Mouse (Mus musculus): Measurements from ENCODE around the gene Rfc2. TPM values are rescaled to one million over a fixed set of nuclear protein-coding genes. Genes with fewer than 3 reads are reported as not detected.

The Rfc2 gene
- polyA plus RNA-seq, 1 experiment from 2014 or later: 298 TPM

DNA sequence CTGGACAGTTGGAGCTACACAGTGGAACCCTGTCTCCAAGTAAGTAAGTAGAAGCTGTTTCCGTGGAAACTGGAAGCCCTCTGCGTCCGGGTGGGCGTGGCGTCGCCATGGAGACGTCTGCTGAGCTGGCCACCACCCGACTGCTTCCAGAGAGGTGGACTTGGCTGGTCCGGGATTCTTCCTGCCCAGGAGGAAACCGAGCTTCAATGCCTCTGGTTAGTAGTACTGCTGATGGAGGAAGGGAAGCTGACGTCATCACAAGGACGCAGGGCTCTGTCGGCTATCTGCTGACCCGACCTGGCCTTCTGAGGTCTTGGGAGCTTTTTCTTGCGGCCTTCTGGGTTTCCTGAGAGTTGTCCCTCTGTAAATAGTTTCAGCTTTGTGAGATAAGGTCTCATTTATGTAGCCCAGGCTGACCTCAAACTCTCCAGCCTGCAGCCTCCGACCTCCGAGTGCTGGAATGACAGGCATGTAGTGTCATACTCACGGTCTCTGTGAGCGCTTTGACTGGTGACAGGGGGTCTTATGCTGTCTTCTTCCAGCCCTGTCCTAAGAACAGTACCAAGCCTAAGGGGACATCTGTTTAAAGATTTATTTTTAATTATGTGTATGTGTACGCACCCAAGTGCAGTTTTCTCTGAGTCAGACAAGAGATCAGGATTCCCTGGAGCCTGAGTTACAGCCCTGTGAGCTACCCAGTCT is 25.6 kb upstream of the Rfc2 start:
- 9% methylated on average over 20 of the region's 20 CpGs for WGBS
- DNase-seq (ENCODE audit: low spot score) (peak; percentile 84), ATAC-seq (replicated peaks; ENCODE audit: low FRiP score, low TSS enrichment, low read depth) (0 out of 2 replicates have a peak, but pooled peaks have one; percentile 6)
- peak overlapping the region; percentile 30; the same call in 1 of the 2 replicates for H3K4me2 ChIP-seq (ENCODE audit: low read length)
- no peak overlapping the region for H3K4me3 ChIP-seq (ENCODE audit: low read depth, low read length)
- H3K4me1 ChIP-seq (replicated peaks; ENCODE audit: control insufficient read depth, insufficient read depth, low read length): peaks cover 23% of the 10 kb centered on the region
- no peaks in the 10 kb centered on the region for H3K9me3 ChIP-seq (ENCODE audit: control insufficient read depth, low read length)
- no peak overlapping the region for H3K9ac ChIP-seq (ENCODE audit: low read length)
- no peaks in the 10 kb centered on the region for H3K36me3 ChIP-seq (ENCODE audit: control insufficient read depth, insufficient read depth, low read length)
- no peaks in the 10 kb centered on the region for H3K27me3 ChIP-seq (replicated peaks; ENCODE audit: control insufficient read depth, insufficient read depth, low read length)
- H3K27ac ChIP-seq (ENCODE audit: low read depth): peak overlapping the region; percentile 57; the same call in 1 of the 2 replicates

DNA sequence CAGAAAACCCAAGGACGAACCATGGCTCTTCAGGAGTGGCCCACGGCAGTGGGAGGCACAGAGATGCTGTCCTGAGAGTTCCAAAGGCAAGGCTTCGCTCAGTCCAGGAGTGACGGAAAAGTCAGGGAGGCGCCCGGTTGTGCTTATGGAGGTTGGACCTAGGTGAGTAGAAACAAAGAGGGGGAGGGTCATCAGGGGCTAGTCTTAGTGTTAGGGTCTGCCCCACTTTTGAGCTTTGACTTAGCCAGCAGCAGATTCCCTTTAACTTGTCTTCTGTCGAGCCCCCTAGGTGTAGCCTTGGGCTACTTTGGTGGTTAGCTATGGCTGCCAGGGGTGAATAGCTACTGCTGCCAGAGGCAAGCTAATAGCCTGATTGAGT is 21.1 kb upstream of the Rfc2 start, which contains the start of gene Syna:
Syna (minus strand) TSS at position 101 of the 379 bp plus-strand sequence.
- H3K36me3 ChIP-seq (ENCODE audit: control insufficient read depth, insufficient read depth, low read length): no peaks in the 10 kb centered on the region
- H3K9ac ChIP-seq (ENCODE audit: low read length): no peak within 1 kb of the TSS
- H3K4me1 ChIP-seq (replicated peaks; ENCODE audit: control insufficient read depth, insufficient read depth, low read length): peaks cover 6% of the 10 kb centered on the region
- ATAC-seq (replicated peaks; ENCODE audit: low FRiP score, low TSS enrichment, low read depth) (no peak), DNase-seq (ENCODE audit: low spot score) (no peak)
- no peak within 1 kb of the TSS for H3K4me3 ChIP-seq (ENCODE audit: low read depth, low read length)
- 90% methylated on average over 7 of the region's 7 CpGs for WGBS
- no peaks in the 10 kb centered on the region for H3K27me3 ChIP-seq (replicated peaks; ENCODE audit: control insufficient read depth, insufficient read depth, low read length)
- H3K27ac ChIP-seq (ENCODE audit: low read depth): no peak within 1 kb of the TSS
- H3K4me2 ChIP-seq (ENCODE audit: low read length): no peak within 1 kb of the TSS
- H3K9me3 ChIP-seq (ENCODE audit: control insufficient read depth, low read length): no peaks in the 10 kb centered on the region

DNA sequence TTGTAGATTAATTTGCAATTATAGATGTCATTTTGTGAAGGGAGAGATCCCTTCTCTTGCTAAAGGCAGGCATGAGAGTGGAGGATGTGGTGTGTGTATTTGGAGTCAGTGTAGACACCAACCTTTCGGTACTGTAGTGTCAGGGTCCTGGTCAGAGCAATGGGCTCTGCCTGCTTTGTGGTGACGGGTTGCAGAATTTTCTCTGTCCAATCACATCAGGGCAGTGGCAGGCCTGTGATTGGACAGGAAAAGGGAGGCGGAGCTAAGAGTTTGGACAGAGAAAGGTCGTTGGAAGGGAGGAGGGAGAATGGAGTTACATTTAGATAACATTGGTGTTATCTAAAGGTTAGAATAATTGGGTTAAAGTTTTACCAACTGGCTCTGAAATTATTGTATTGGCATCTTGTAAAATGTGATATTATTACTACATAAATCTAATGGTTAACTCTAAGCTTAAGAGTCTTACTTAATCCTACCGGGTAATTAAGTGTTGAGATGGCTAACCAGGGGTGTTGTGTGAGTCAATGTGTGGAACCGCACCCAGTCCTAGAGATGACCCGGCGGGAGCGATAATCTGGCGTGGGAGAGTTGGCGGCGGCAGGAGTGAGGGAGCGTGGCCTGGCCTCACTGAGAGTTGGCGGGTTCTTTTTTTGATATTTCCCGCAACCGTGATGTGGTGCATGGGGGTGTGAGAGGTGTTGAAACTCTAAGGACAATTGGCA is 20.6 kb upstream of the Rfc2 start:
- Histone ChIP-seq H3K4me2 (ENCODE audit: low read length) (no peak overlapping the region), H3K27me3 (replicated peaks; ENCODE audit: control insufficient read depth, insufficient read depth, low read length) (no peaks in the 10 kb centered on the region), H3K36me3 (ENCODE audit: control insufficient read depth, insufficient read depth, low read length) (no peaks in the 10 kb centered on the region), H3K4me3 (ENCODE audit: low read depth, low read length) (no peak overlapping the region), H3K9ac (ENCODE audit: low read length) (no peak overlapping the region), H3K27ac (ENCODE audit: low read depth) (no peak overlapping the region), H3K9me3 (ENCODE audit: control insufficient read depth, low read length) (no peaks in the 10 kb centered on the region), H3K4me1 (replicated peaks; ENCODE audit: control insufficient read depth, insufficient read depth, low read length) (peaks cover under 1% of the 10 kb centered on the region; the same call in 1 of the 2 replicates)
- 76% methylated on average over 16 of the region's 16 CpGs for WGBS
- no peak for DNase-seq (ENCODE audit: low spot score)
- no peak for ATAC-seq (replicated peaks; ENCODE audit: low FRiP score, low TSS enrichment, low read depth)

DNA sequence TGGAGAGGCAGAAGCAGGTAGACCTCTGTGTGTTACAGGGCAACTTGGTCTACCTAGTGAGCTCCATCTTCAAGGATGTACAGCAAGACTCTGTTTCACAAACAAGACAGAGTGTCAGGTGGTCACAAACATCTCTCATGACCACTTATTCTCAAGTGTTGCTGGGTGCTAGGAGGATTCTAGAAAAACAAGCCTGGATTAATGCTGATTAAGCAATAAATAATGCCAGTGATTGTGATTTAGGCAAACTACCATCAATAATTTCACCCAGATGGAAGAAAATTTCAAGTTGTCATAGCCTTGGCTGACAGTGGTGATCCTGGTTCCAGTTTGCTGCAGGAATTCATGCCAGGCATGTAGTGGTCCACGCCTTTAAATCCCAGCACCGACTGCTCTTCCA is 16.9 kb upstream of the Rfc2 start:
- no peak overlapping the region for H3K9ac ChIP-seq (ENCODE audit: low read length)
- H3K36me3 ChIP-seq (ENCODE audit: control insufficient read depth, insufficient read depth, low read length): no peaks in the 10 kb centered on the region
- no peak overlapping the region for H3K27ac ChIP-seq (ENCODE audit: low read depth)
- no peaks in the 10 kb centered on the region for H3K9me3 ChIP-seq (ENCODE audit: control insufficient read depth, low read length)
- ATAC-seq (replicated peaks; ENCODE audit: low FRiP score, low TSS enrichment, low read depth) (no peak), DNase-seq (ENCODE audit: low spot score) (no peak)
- 100% methylated on average over 2 of the region's 2 CpGs for WGBS
- no peaks in the 10 kb centered on the region for H3K27me3 ChIP-seq (replicated peaks; ENCODE audit: control insufficient read depth, insufficient read depth, low read length)
- H3K4me2 ChIP-seq (ENCODE audit: low read length): no peak overlapping the region
- peaks cover 8% of the 10 kb centered on the region; the same call in 1 of the 2 replicates for H3K4me1 ChIP-seq (replicated peaks; ENCODE audit: control insufficient read depth, insufficient read depth, low read length)
- H3K4me3 ChIP-seq (ENCODE audit: low read depth, low read length): no peak overlapping the region

DNA sequence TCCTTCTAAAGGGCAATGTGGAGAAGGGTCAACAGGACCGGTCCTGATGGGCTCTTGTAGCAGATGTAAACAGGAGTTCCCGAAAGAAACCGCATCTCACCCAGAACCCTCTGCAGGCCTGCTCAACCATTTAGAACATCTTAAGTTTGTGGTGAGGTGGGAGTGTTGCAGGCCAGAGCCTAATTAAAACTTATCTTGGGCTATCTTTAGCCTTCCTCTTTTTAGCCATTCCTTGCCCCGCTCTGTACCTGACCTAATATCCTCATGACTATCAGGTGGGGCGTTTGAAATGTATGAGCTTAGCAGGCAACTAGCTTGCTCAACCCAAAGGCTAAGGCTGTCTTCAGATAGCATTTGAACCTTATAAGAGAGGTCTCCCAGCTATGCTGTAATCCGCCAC is 15.5 kb upstream of the Rfc2 start:
- 92% methylated on average over 6 of the region's 6 CpGs for WGBS
- Histone ChIP-seq H3K27ac (ENCODE audit: low read depth) (no peak overlapping the region), H3K36me3 (ENCODE audit: control insufficient read depth, insufficient read depth, low read length) (no peaks in the 10 kb centered on the region), H3K9ac (ENCODE audit: low read length) (no peak overlapping the region), H3K4me1 (replicated peaks; ENCODE audit: control insufficient read depth, insufficient read depth, low read length) (peaks cover 8% of the 10 kb centered on the region; the same call in 1 of the 2 replicates), H3K27me3 (replicated peaks; ENCODE audit: control insufficient read depth, insufficient read depth, low read length) (no peaks in the 10 kb centered on the region), H3K9me3 (ENCODE audit: control insufficient read depth, low read length) (no peaks in the 10 kb centered on the region), H3K4me2 (ENCODE audit: low read length) (no peak overlapping the region), H3K4me3 (ENCODE audit: low read depth, low read length) (no peak overlapping the region)
- no peak for DNase-seq (ENCODE audit: low spot score)
- ATAC-seq (replicated peaks; ENCODE audit: low FRiP score, low TSS enrichment, low read depth): no peak

DNA sequence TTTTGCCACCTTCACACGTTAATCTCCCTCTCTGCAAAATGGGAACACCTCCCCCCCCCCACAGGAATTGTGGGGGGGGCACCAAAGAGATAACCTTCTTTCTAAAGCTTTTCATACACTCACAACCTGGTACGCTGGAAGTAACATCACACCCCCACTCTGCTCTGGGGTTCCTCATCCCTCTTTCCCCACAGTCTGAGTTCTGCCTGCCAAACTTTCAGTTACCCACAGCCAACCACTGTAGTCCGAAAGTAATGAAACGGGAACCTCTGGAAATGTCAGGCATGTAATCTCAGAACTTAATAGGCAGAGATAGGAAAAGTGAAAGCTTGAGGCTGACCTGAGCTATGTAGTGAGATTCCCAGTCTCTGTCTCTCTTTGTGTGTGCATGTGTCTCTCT is 13.7 kb upstream of the Rfc2 start:
- no peak overlapping the region for H3K9ac ChIP-seq (ENCODE audit: low read length)
- DNase-seq (ENCODE audit: low spot score) (no peak), ATAC-seq (replicated peaks; ENCODE audit: low FRiP score, low TSS enrichment, low read depth) (no peak)
- no peak overlapping the region for H3K4me2 ChIP-seq (ENCODE audit: low read length)
- WGBS: 80% methylated on average over 4 of the region's 4 CpGs
- H3K4me1 ChIP-seq (replicated peaks; ENCODE audit: control insufficient read depth, insufficient read depth, low read length): peaks cover 10% of the 10 kb centered on the region; the same call in 1 of the 2 replicates
- no peaks in the 10 kb centered on the region; the same call in 1 of the 2 replicates for H3K9me3 ChIP-seq (ENCODE audit: control insufficient read depth, low read length)
- H3K4me3 ChIP-seq (ENCODE audit: low read depth, low read length): no peak overlapping the region
- no peak overlapping the region for H3K27ac ChIP-seq (ENCODE audit: low read depth)
- H3K36me3 ChIP-seq (ENCODE audit: control insufficient read depth, insufficient read depth, low read length): no peaks in the 10 kb centered on the region
- H3K27me3 ChIP-seq (replicated peaks; ENCODE audit: control insufficient read depth, insufficient read depth, low read length): no peaks in the 10 kb centered on the region

DNA sequence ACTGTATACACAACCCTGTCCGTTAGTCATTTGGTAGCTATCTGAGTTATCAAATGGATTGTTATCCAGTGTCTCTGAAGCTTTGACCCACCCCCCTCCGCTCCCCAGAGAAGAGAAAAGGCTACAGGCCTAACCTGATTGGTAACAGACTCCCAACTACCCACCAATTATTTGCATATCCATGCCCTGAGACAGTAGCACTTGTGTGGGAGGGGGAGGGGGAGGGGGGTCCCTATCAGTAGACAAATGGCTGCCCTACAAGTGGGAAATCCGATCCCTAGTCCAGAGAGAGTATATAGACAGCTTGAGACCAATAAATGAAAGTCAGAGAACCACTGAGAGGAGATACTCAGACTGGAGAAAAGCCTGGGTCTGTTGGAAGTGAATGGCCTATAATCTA is 13.1 kb upstream of the Rfc2 start:
- Histone ChIP-seq H3K27me3 (replicated peaks; ENCODE audit: control insufficient read depth, insufficient read depth, low read length) (no peaks in the 10 kb centered on the region), H3K4me3 (ENCODE audit: low read depth, low read length) (no peak overlapping the region), H3K36me3 (ENCODE audit: control insufficient read depth, insufficient read depth, low read length) (no peaks in the 10 kb centered on the region), H3K4me2 (ENCODE audit: low read length) (no peak overlapping the region), H3K27ac (ENCODE audit: low read depth) (peak overlapping the region; percentile 89), H3K9me3 (ENCODE audit: control insufficient read depth, low read length) (no peaks in the 10 kb centered on the region; the same call in 1 of the 2 replicates), H3K4me1 (replicated peaks; ENCODE audit: control insufficient read depth, insufficient read depth, low read length) (peaks cover 14% of the 10 kb centered on the region; the same call in 1 of the 2 replicates), H3K9ac (ENCODE audit: low read length) (no peak overlapping the region)
- DNase-seq (ENCODE audit: low spot score) (no peak), ATAC-seq (replicated peaks; ENCODE audit: low FRiP score, low TSS enrichment, low read depth) (no peak)
- 71% methylated on average over 3 of the region's 3 CpGs for WGBS

DNA sequence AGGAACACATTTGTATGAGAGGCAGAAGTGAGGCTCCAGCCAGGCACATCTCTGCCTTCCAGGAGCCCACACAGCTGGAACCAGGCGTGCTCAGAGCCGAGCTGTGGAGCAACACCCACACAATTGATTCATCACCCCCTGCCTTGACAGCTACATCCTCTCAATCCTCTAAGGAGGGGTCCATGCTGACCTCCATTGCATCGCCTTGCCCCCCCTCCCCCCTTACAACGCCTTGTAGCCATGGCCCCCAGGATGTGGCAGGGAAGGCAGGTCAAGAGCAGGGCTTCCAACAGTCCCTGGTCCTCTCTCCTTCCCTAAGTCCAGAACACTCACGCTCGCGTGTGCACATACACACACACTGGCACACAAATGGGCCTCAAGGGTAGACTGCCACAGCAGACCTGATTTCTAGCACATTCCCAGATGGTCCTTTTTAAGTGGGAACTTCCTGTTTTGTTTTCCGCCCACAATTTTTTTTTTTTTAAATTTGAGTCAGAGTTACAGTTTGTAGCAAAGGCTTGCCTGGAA is 12.1 kb upstream of the Rfc2 start:
- peak; percentile 59 for DNase-seq (ENCODE audit: low spot score)
- WGBS: 30% methylated on average over 8 of the region's 8 CpGs
- Histone ChIP-seq H3K27ac (ENCODE audit: low read depth) (peak overlapping the region; percentile 89), H3K9me3 (ENCODE audit: control insufficient read depth, low read length) (no peaks in the 10 kb centered on the region; the same call in 1 of the 2 replicates), H3K9ac (ENCODE audit: low read length) (no peak overlapping the region), H3K36me3 (ENCODE audit: control insufficient read depth, insufficient read depth, low read length) (no peaks in the 10 kb centered on the region), H3K27me3 (replicated peaks; ENCODE audit: control insufficient read depth, insufficient read depth, low read length) (no peaks in the 10 kb centered on the region), H3K4me2 (ENCODE audit: low read length) (no peak overlapping the region), H3K4me1 (replicated peaks; ENCODE audit: control insufficient read depth, insufficient read depth, low read length) (peaks cover 14% of the 10 kb centered on the region; the same call in 1 of the 2 replicates), H3K4me3 (ENCODE audit: low read depth, low read length) (no peak overlapping the region)
- ATAC-seq (replicated peaks; ENCODE audit: low FRiP score, low TSS enrichment, low read depth): no peak
